Mouse (Mus musculus) midbrain, postnatal 0 days (tissue): ENCODE measurements around the gene Pigt. TPM values are rescaled to one million over a fixed set of nuclear protein-coding genes. Genes with fewer than 3 reads are reported as not detected.
A peak's percentile ranks its signal among the peaks of the same experiment; 100 is the strongest.

Experiments used
- ATAC-seq: fragments of 200-750 bp; cut with Nextera tagmentation; 2 replicates; pipeline ENCODE4 v1.8.0; 2017; ENCODE audit warnings: moderate number of reproducible peaks, mild to moderate bottlenecking, moderate TSS enrichment, moderate library complexity; ENCODE audit not compliant: low FRiP score
- DNase-seq: peaks from one replicate; pipeline ENCODE4 v3.0.0-alpha.2; 2015; ENCODE audit warnings: low spot score
- H3K27ac ChIP-seq: fragments of 300-500 bp; sonication (generic); 2 replicates; pipeline ENCODE4 v1.5.1; 2014; ENCODE audit warnings: low read depth, mild to moderate bottlenecking, low read length, mixed read lengths
- H3K27me3 ChIP-seq: fragments of 300-500 bp; sonication (generic); 2 replicates; pipeline ENCODE4 v1.6.1; 2014; ENCODE audit warnings: low read length, control low read depth, mixed read lengths; ENCODE audit not compliant: insufficient read depth
- H3K36me3 ChIP-seq: fragments of 300-500 bp; sonication (generic); 2 replicates; pipeline ENCODE4 v1.6.1; 2014; ENCODE audit warnings: low read length, control low read depth, mixed read lengths; ENCODE audit not compliant: insufficient read depth
- H3K4me1 ChIP-seq: fragments of 300-500 bp; sonication (generic); 2 replicates; pipeline ENCODE4 v1.6.1; 2014; ENCODE audit warnings: mild to moderate bottlenecking, control low read depth, antibody characterized with exemption, low read length, mixed read lengths; ENCODE audit not compliant: insufficient read depth
- H3K4me2 ChIP-seq: fragments of 300-500 bp; sonication (generic); 2 replicates; pipeline ENCODE4 v1.6.1; 2014; ENCODE audit warnings: low read depth, mild to moderate bottlenecking, low read length, mixed read lengths; ENCODE audit not compliant: poor library complexity, severe bottlenecking
- H3K4me3 ChIP-seq: fragments of 300-500 bp; sonication (generic); 2 replicates; pipeline ENCODE4 v1.5.1; 2014; ENCODE audit warnings: low read depth, mild to moderate bottlenecking, low read length, moderate library complexity
- H3K9ac ChIP-seq: fragments of 300-500 bp; sonication (generic); replicated peaks from 2 replicates; pipeline ENCODE4 v1.6.1; 2014; ENCODE audit warnings: mild to moderate bottlenecking, low read length, moderate library complexity, mixed read lengths; ENCODE audit not compliant: poor library complexity, severe bottlenecking
- H3K9me3 ChIP-seq: fragments of 300-500 bp; sonication (generic); 2 replicates; pipeline ENCODE4 v1.6.1; 2016; ENCODE audit warnings: low read length, control low read depth
- CTCF ChIP-seq: IDR thresholded peaks from 2 replicates; pipeline ENCODE4 v1.5.1; 2016; ENCODE audit warnings: antibody characterized with exemption, mild to moderate bottlenecking
- WGBS: fragments of 180-500 bp; shearing (Covaris S2); extraction: QIAGEN DNeasy Blood & Tissue Kit; methylation state at CpG from one replicate; pipeline ENCODE4 v1.1.7; 2014; 5-methylcytosine and 5-hydroxymethylcytosine counted together
- polyA plus RNA-seq: library from polyadenylated mRNA; unstranded; fragments of >200 nt; fragmentation: Nextera tagmentation; extraction: Ambion mirVana; gene quantifications from 2 replicates; pipeline ENCODE4 v1.2.1, GENCODE M21; 2015
- total RNA-seq: library from RNA; depleted of rRNA; stranded (reverse); fragments of >200 nt; gene quantifications from 2 replicates; pipeline ENCODE4 v1.2.3, GENCODE M21; 2014

Gene Pigt
- total and polyA plus RNA-seq, 2 experiments from 2014 or later = 126 TPM

GRCm38 (mm10) chr2:164456864-164457300 lies 40.4 kb upstream of the Pigt start, which contains the start of gene Sys1:
Gene Sys1, plus strand, starts transcription at chr2:164456964.
- WGBS = 4% methylated on average over 7 of the region's 7 CpGs
- Histone ChIP-seq H3K9ac (no peak within 1 kb of the TSS; the same call in 1 of the 2 replicates), H3K4me3 (no peak within 1 kb of the TSS; the same call in 1 of the 2 replicates), H3K4me2 (peak within 1 kb of the TSS; percentile 35), H3K27me3 (no peaks in the 10 kb centered on the region), H3K9me3 (no peaks in the 10 kb centered on the region), H3K4me1 (0 out of 2 replicates have a peak, but pooled peaks cover 1% of the 10 kb centered on the region), H3K27ac (no peak within 1 kb of the TSS), H3K36me3 (no peaks in the 10 kb centered on the region)
- no peak for ATAC-seq
- TF ChIP-seq CTCF = peak; percentile 47
- DNase-seq = no peak

- no peak for ATAC-seq
Observed at GRCm38 (mm10) chr2:164457942-164458341, 39.4 kb upstream of the Pigt start.

GRCm38 (mm10) chr2:164458535-164458934 lies 38.8 kb upstream of the Pigt start:
- H3K27ac ChIP-seq = no peak overlapping the region
- H3K9ac ChIP-seq = no peak overlapping the region
- no peak for TF ChIP-seq CTCF
- H3K36me3 ChIP-seq = peaks cover 6% of the 10 kb centered on the region; the same call in 1 of the 2 replicates
- no peaks in the 10 kb centered on the region for H3K27me3 ChIP-seq
- DNase-seq (no peak), ATAC-seq (no peak)
- H3K4me2 ChIP-seq = no peak overlapping the region
- 89% methylated on average over 8 of the region's 8 CpGs for WGBS
- H3K9me3 ChIP-seq = no peaks in the 10 kb centered on the region
- no peak overlapping the region for H3K4me3 ChIP-seq
- 0 out of 2 replicates have a peak, but pooled peaks cover 3% of the 10 kb centered on the region for H3K4me1 ChIP-seq

More at GRCm38 (mm10) chr2:164457942-164458341, 39.4 kb upstream of the Pigt start:
- no peak for TF ChIP-seq CTCF
- Histone ChIP-seq H3K9me3 (no peaks in the 10 kb centered on the region), H3K27me3 (no peaks in the 10 kb centered on the region), H3K9ac (no peak overlapping the region), H3K36me3 (no peaks in the 10 kb centered on the region), H3K4me1 (0 out of 2 replicates have a peak, but pooled peaks cover 3% of the 10 kb centered on the region), H3K27ac (no peak overlapping the region), H3K4me3 (no peak overlapping the region), H3K4me2 (no peak overlapping the region)
- DNase-seq = no peak
- 69% methylated on average over 7 of the region's 7 CpGs for WGBS

- H3K36me3 ChIP-seq = peaks cover 29% of the 10 kb centered on the region
- 0 out of 2 replicates have a peak, but pooled peaks cover 3% of the 10 kb centered on the region for H3K4me1 ChIP-seq
- WGBS = under 1% methylated on average over 69 of the region's 79 CpGs
- H3K4me2 ChIP-seq = peak within 1 kb of the TSS; percentile 71
- no peaks in the 10 kb centered on the region for H3K9me3 ChIP-seq
- H3K27ac ChIP-seq = peak within 1 kb of the TSS; percentile 92
- peak within 1 kb of the TSS; percentile 86 for H3K9ac ChIP-seq
- peak within 1 kb of the TSS; percentile 69 for H3K4me3 ChIP-seq
- ATAC-seq (peak; percentile 99), DNase-seq (peak; percentile 99)
- peak; percentile 89 for TF ChIP-seq CTCF
- no peaks in the 10 kb centered on the region for H3K27me3 ChIP-seq
Observed at GRCm38 (mm10) chr2:164460745-164461551, 36.4 kb upstream of the Pigt start, which contains the start of gene Gm20458. Gene Gm20458, plus strand, starts transcription at chr2:164460967.

- peaks cover 49% of the 10 kb centered on the region for H3K36me3 ChIP-seq
Observed at GRCm38 (mm10) chr2:164465161-164465560, 32.2 kb upstream of the Pigt start.

GRCm38 (mm10) chr2:164466787-164467186 lies 30.5 kb upstream of the Pigt start:
- no peak overlapping the region for H3K27ac ChIP-seq
- H3K27me3 ChIP-seq = no peaks in the 10 kb centered on the region
- no peak for TF ChIP-seq CTCF
- 81% methylated on average over 5 of the region's 5 CpGs for WGBS
- DNase-seq = no peak
- H3K9ac ChIP-seq = no peak overlapping the region
- 0 out of 2 replicates have a peak, but pooled peaks cover 3% of the 10 kb centered on the region for H3K4me1 ChIP-seq
- no peaks in the 10 kb centered on the region for H3K9me3 ChIP-seq
- ATAC-seq = no peak
- H3K4me2 ChIP-seq = no peak overlapping the region
- no peak overlapping the region for H3K4me3 ChIP-seq
- H3K36me3 ChIP-seq = peaks cover 56% of the 10 kb centered on the region

More at GRCm38 (mm10) chr2:164465161-164465560, 32.2 kb upstream of the Pigt start:
- Histone ChIP-seq H3K27me3 (no peaks in the 10 kb centered on the region), H3K9ac (no peak overlapping the region), H3K4me2 (no peak overlapping the region), H3K4me3 (no peak overlapping the region), H3K27ac (no peak overlapping the region), H3K4me1 (0 out of 2 replicates have a peak, but pooled peaks cover 3% of the 10 kb centered on the region), H3K9me3 (no peaks in the 10 kb centered on the region)
- ATAC-seq (no peak), DNase-seq (no peak)
- TF ChIP-seq CTCF = no peak
